Mouse (Mus musculus) forebrain, embryonic 13.5 days (tissue): Measurements from ENCODE around the gene Dnm3. TPM values are rescaled to one million over a fixed set of nuclear protein-coding genes. Genes with fewer than 3 reads are reported as not detected.
A peak's percentile ranks its signal among the peaks of the same experiment; 100 is the strongest.

Source experiments
- ATAC-seq: fragments of 200-750 bp; cut with Nextera tagmentation; 2 replicates; pipeline ENCODE4 v1.8.0; 2017
- H3K27ac ChIP-seq: fragments of 300-500 bp; sonication (generic); 2 replicates; pipeline ENCODE4 v1.5.1; 2015; ENCODE audit warnings: inconsistent platforms, mild to moderate bottlenecking, moderate library complexity
- H3K27me3 ChIP-seq: fragments of 300-500 bp; sonication (generic); 2 replicates; pipeline ENCODE4 v1.6.1; 2015; ENCODE audit warnings: mild to moderate bottlenecking, inconsistent platforms
- H3K36me3 ChIP-seq: fragments of 300-500 bp; sonication (generic); 2 replicates; pipeline ENCODE4 v1.6.1; 2015; ENCODE audit warnings: mild to moderate bottlenecking, inconsistent platforms; ENCODE audit not compliant: poor library complexity, severe bottlenecking
- H3K4me1 ChIP-seq: fragments of 300-500 bp; sonication (generic); 2 replicates; pipeline ENCODE4 v1.6.1; 2015; ENCODE audit warnings: inconsistent platforms
- H3K4me2 ChIP-seq: fragments of 300-500 bp; sonication (generic); 2 replicates; pipeline ENCODE4 v1.6.1; 2015; ENCODE audit warnings: inconsistent platforms, mild to moderate bottlenecking, moderate library complexity
- H3K4me3 ChIP-seq: fragments of 300-500 bp; sonication (generic); 2 replicates; pipeline ENCODE4 v1.5.1; 2015; ENCODE audit warnings: mild to moderate bottlenecking, inconsistent platforms
- H3K9ac ChIP-seq: fragments of 300-500 bp; sonication (generic); 2 replicates; pipeline ENCODE4 v1.6.1; 2015; ENCODE audit warnings: mild to moderate bottlenecking, inconsistent platforms
- H3K9me3 ChIP-seq: fragments of 300-500 bp; sonication (generic); replicated peaks from 2 replicates; pipeline ENCODE4 v1.6.1; 2016; ENCODE audit warnings: inconsistent platforms
- WGBS: fragments of 180-500 bp; shearing (Covaris S2); methylation state at CpG from one replicate; pipeline ENCODE4 v1.1.7; 2015; 5-methylcytosine and 5-hydroxymethylcytosine counted together
- polyA plus RNA-seq: library from polyadenylated mRNA; unstranded; fragments of >200 nt; fragmentation: Nextera tagmentation; extraction: Ambion mirVana; gene quantifications from 2 replicates; pipeline ENCODE4 v1.2.1, GENCODE M21; 2015

Gene Dnm3
- polyA plus RNA-seq, 1 experiment from 2014 or later: 15.1 TPM

GRCm38 (mm10) chr1:162008631-162009067, 469.2 kb downstream of the Dnm3 start:
- no peaks in the 10 kb centered on the region for H3K36me3 ChIP-seq
- no peaks in the 10 kb centered on the region for H3K9me3 ChIP-seq
- 52% methylated on average over 8 of the region's 8 CpGs for WGBS
- H3K27me3 ChIP-seq: no peaks in the 10 kb centered on the region
- ATAC-seq: no peak
- H3K9ac ChIP-seq: no peak overlapping the region
- H3K27ac ChIP-seq: no peak overlapping the region
- H3K4me3 ChIP-seq: no peak overlapping the region
- H3K4me2 ChIP-seq: no peak overlapping the region
- H3K4me1 ChIP-seq: peaks cover 19% of the 10 kb centered on the region

- no peak for ATAC-seq
- no peaks in the 10 kb centered on the region for H3K36me3 ChIP-seq
- H3K4me3 ChIP-seq: no peak overlapping the region
- H3K4me2 ChIP-seq: no peak overlapping the region
- no peak overlapping the region for H3K27ac ChIP-seq
- H3K9ac ChIP-seq: no peak overlapping the region
- WGBS: 57% methylated on average over 4 of the region's 4 CpGs
- H3K9me3 ChIP-seq: no peaks in the 10 kb centered on the region
- H3K4me1 ChIP-seq: peaks cover 24% of the 10 kb centered on the region
- no peaks in the 10 kb centered on the region for H3K27me3 ChIP-seq
Measured at GRCm38 (mm10) chr1:162008208-162008607, 469.6 kb downstream of the Dnm3 start.

GRCm38 (mm10) chr1:162006109-162006508, 471.7 kb downstream of the Dnm3 start:
- H3K36me3 ChIP-seq: no peaks in the 10 kb centered on the region
- H3K4me3 ChIP-seq: no peak overlapping the region
- H3K27ac ChIP-seq: no peak overlapping the region
- no peak overlapping the region for H3K9ac ChIP-seq
- H3K27me3 ChIP-seq: no peaks in the 10 kb centered on the region
- no peak for ATAC-seq
- no peaks in the 10 kb centered on the region for H3K9me3 ChIP-seq
- H3K4me1 ChIP-seq: peaks cover 28% of the 10 kb centered on the region
- 91% methylated on average over 9 of the region's 9 CpGs for WGBS
- no peak overlapping the region for H3K4me2 ChIP-seq

DNA sequence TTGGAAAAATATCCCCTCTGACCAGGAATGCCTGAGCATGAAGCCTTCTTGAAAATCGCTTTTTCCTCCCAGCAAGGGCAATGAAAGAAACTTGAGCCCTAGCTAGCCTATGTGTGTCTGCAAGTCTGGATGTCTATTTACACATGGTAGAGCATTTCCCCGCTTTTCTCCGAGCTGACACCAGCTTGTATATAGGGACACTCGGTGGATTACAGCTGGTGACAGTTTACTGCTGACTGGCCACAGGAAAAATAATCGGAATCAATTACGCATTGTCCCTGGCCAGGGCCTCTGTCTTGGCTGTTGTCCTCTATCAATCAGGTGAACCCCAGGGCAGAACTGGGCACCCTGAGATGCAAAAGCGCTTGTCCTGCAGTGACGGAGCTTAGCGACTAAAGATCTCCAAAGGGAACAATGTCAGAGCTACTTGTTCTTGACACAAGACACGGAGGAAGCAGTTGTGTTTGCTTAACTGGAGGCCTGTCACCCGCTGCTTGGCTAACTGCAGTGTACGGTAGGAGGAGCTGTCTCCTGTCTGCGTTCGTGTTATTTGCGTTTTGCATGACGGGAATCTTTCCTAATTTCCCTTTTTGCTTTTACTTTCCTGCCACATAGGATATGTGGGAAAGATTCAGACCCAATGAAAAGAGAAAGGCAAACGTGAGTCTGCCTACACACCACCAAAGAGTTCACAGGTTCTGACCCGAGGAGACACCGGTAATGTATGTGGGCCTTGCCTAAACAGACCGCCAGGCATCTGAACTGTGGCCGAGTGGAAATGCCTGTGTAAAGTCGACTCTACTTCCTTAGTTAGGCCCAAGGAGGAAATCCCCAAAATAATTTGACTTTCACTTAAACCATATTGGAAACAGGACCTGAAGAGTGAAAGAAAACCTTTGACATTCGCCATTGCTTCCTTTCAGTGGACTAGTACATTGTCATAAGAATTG, 472.7 kb downstream of the Dnm3 start:
- no peak for ATAC-seq
- Histone ChIP-seq H3K27ac (no peak overlapping the region), H3K27me3 (no peaks in the 10 kb centered on the region), H3K4me1 (peaks cover 29% of the 10 kb centered on the region), H3K4me3 (no peak overlapping the region), H3K9me3 (no peaks in the 10 kb centered on the region), H3K9ac (no peak overlapping the region), H3K36me3 (no peaks in the 10 kb centered on the region), H3K4me2 (peak overlapping the region; percentile 1; the same call in 1 of the 2 replicates)
- WGBS: 62% methylated on average over 23 of the region's 23 CpGs

DNA sequence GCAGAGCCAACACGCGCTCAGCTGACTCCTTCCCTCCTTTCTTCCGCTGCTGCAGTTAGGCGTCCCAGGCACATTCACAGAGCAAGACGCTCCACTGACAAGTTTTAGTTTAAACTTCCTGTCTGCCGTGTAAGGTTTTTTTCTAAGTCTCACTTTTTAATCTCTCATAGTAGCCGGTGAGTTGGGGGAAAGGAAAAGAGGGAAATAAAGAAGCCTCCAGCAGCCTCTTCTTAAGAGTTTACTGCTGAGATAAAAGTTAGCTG, 473.4 kb downstream of the Dnm3 start:
- WGBS: 26% methylated on average over 7 of the region's 7 CpGs
- H3K4me2 ChIP-seq: 0 out of 2 replicates have a peak overlapping the region, but pooled peaks have one; percentile 7

GRCm38 (mm10) chr1:162003729-162004517, 473.9 kb downstream of the Dnm3 start:
- no peak overlapping the region for H3K9ac ChIP-seq
- no peak for ATAC-seq
- no peak overlapping the region for H3K4me3 ChIP-seq
- H3K4me2 ChIP-seq: 0 out of 2 replicates have a peak overlapping the region, but pooled peaks have one; percentile 7
- peaks cover 37% of the 10 kb centered on the region for H3K4me1 ChIP-seq
- H3K27me3 ChIP-seq: no peaks in the 10 kb centered on the region
- no peaks in the 10 kb centered on the region for H3K36me3 ChIP-seq
- 40% methylated on average over 14 of the region's 14 CpGs for WGBS
- H3K27ac ChIP-seq: no peak overlapping the region
- H3K9me3 ChIP-seq: no peaks in the 10 kb centered on the region

More for the DNA sequence above, 473.4 kb downstream of the Dnm3 start:
- no peak overlapping the region for H3K4me3 ChIP-seq
- H3K9me3 ChIP-seq: no peaks in the 10 kb centered on the region
- ATAC-seq: no peak
- H3K27me3 ChIP-seq: no peaks in the 10 kb centered on the region
- H3K4me1 ChIP-seq: peaks cover 34% of the 10 kb centered on the region
- no peak overlapping the region for H3K27ac ChIP-seq
- H3K9ac ChIP-seq: no peak overlapping the region
- no peaks in the 10 kb centered on the region for H3K36me3 ChIP-seq

DNA sequence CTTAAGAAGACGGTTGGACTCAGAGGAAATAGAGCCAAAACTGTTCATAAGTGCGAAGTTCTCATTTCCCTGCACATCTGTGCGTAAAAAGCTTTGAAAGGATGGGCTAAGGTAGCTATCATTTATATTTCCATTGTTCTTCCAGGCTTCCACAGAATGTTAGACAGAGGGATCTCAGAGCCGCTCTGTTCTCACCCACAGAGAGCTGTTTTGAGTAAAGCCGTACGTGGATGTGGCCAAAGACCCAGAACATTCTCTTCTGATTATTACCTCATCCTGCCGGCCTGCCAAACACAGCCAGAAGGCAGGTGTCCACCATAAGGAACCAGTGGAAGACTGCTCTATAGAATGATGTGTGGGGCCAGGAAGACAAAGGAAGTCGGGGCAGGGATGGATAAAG, 476.5 kb downstream of the Dnm3 start:
- H3K4me1 ChIP-seq: peaks cover 37% of the 10 kb centered on the region
- 78% methylated on average over 8 of the region's 8 CpGs for WGBS
- H3K27me3 ChIP-seq: no peaks in the 10 kb centered on the region
- H3K4me3 ChIP-seq: no peak overlapping the region
- no peak overlapping the region for H3K4me2 ChIP-seq
- no peaks in the 10 kb centered on the region for H3K36me3 ChIP-seq
- no peaks in the 10 kb centered on the region for H3K9me3 ChIP-seq
- H3K9ac ChIP-seq: no peak overlapping the region
- H3K27ac ChIP-seq: no peak overlapping the region
- no peak for ATAC-seq

DNA sequence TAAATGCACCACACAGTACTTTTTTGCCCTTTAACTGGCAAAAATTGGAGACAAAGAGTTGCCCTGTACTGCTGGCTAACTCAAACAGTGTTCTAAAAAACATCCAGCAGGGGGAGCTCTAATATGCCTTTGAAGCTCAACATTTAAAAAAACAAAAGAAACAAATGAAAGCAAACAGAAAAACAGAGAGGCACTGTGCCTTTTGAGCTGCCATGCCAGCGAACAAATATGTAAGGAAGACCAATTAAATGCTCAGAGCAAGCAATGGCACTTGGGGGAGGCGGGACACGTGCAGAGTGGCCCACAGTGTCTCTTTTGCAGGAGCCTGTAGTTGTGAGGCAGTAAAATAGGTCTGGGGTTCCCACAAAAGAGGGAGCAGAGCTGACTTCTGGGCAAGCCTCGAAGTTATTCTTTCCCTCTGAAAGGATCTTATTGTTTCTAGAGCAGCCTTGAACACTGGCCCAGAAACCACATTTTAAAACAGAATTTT, 477.9 kb downstream of the Dnm3 start:
- peaks cover 31% of the 10 kb centered on the region for H3K4me1 ChIP-seq
- ATAC-seq: peak; percentile 89
- 0% methylated on average over 4 of the region's 4 CpGs for WGBS
- H3K27me3 ChIP-seq: no peaks in the 10 kb centered on the region
- peak overlapping the region; percentile 46 for H3K4me2 ChIP-seq
- 0 out of 2 replicates have a peak overlapping the region, but pooled peaks have one; percentile 16 for H3K9ac ChIP-seq
- no peak overlapping the region for H3K4me3 ChIP-seq
- no peaks in the 10 kb centered on the region for H3K36me3 ChIP-seq
- peak overlapping the region; percentile 70 for H3K27ac ChIP-seq
- H3K9me3 ChIP-seq: no peaks in the 10 kb centered on the region

DNA sequence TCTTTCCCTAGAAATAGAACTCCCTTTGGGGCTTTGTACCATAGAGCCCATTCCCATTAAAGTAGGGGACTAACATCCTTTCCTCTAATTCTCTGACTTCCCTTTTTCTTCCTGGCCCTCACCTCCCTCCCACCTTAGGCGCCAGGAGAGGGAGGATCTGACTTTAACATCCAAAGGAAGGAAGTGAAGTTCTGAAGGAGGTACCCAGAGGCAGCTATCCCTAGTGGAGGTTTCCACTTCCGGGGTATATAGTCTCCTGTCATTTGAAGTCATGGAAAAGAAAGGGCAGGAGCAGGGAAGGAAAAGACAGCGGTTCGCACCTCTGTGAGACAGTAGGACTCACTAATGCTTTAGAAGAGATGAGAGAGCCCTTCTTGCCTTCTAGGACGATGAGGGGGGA, 478.5 kb downstream of the Dnm3 start:
- 0 out of 2 replicates have a peak overlapping the region, but pooled peaks have one; percentile 16 for H3K9ac ChIP-seq
- H3K4me2 ChIP-seq: peak overlapping the region; percentile 16; the same call in 1 of the 2 replicates
- H3K4me3 ChIP-seq: no peak overlapping the region
- ATAC-seq: peak; percentile 7
- WGBS: 43% methylated on average over 5 of the region's 5 CpGs
- no peaks in the 10 kb centered on the region for H3K27me3 ChIP-seq
- H3K27ac ChIP-seq: peak overlapping the region; percentile 70
- peaks cover 25% of the 10 kb centered on the region for H3K4me1 ChIP-seq
- H3K9me3 ChIP-seq: no peaks in the 10 kb centered on the region
- no peaks in the 10 kb centered on the region for H3K36me3 ChIP-seq

GRCm38 (mm10) chr1:161998781-161999180, 479.1 kb downstream of the Dnm3 start:
- Histone ChIP-seq H3K9ac (no peak overlapping the region), H3K36me3 (no peaks in the 10 kb centered on the region), H3K4me3 (no peak overlapping the region), H3K4me2 (no peak overlapping the region), H3K4me1 (peaks cover 20% of the 10 kb centered on the region), H3K9me3 (no peaks in the 10 kb centered on the region), H3K27ac (no peak overlapping the region), H3K27me3 (no peaks in the 10 kb centered on the region)
- no peak for ATAC-seq
- 82% methylated on average over 4 of the region's 4 CpGs for WGBS

GRCm38 (mm10) chr1:161992389-161992788, 485.4 kb downstream of the Dnm3 start:
- 94% methylated on average over 7 of the region's 7 CpGs for WGBS
- no peak overlapping the region for H3K4me2 ChIP-seq
- ATAC-seq: no peak

GRCm38 (mm10) chr1:161991846-161992245, 486.0 kb downstream of the Dnm3 start:
- no peaks in the 10 kb centered on the region for H3K27me3 ChIP-seq
- H3K9ac ChIP-seq: no peak overlapping the region
- H3K4me3 ChIP-seq: no peak overlapping the region
- no peak overlapping the region for H3K27ac ChIP-seq
- ATAC-seq: no peak
- no peaks in the 10 kb centered on the region; the same call in 1 of the 2 replicates for H3K4me1 ChIP-seq
- H3K9me3 ChIP-seq: no peaks in the 10 kb centered on the region
- 85% methylated on average over 11 of the region's 11 CpGs for WGBS
- no peak overlapping the region for H3K4me2 ChIP-seq
- no peaks in the 10 kb centered on the region for H3K36me3 ChIP-seq

More at GRCm38 (mm10) chr1:161992389-161992788, 485.4 kb downstream of the Dnm3 start:
- no peaks in the 10 kb centered on the region; the same call in 1 of the 2 replicates for H3K4me1 ChIP-seq
- H3K27me3 ChIP-seq: no peaks in the 10 kb centered on the region
- no peak overlapping the region for H3K27ac ChIP-seq
- no peak overlapping the region for H3K4me3 ChIP-seq
- no peaks in the 10 kb centered on the region for H3K9me3 ChIP-seq
- no peak overlapping the region for H3K9ac ChIP-seq
- H3K36me3 ChIP-seq: no peaks in the 10 kb centered on the region
